Mouse (Mus musculus): ENCODE data around the gene Asgr2. TPM values are rescaled to one million over a fixed set of nuclear protein-coding genes. Genes with fewer than 3 reads are reported as not detected.

Asgr2 gene
- total and polyA plus RNA-seq, 3 experiments, result 0.17 to 0.39 TPM; not detected in 1

GRCm38 (mm10) chr11:70107085-70107484, 14.6 kb downstream of the Asgr2 start:
- H3K9ac ChIP-seq (ENCODE audit: insufficient read depth, low read depth), result no peak overlapping the region
- no peaks in the 10 kb centered on the region for H3K36me3 ChIP-seq (replicated peaks in 1 of 2; ENCODE audit: control insufficient read depth in 1 of 2, insufficient read depth in 1 of 2, low read length in 1 of 2)
- dilution Hi-C loops (cut with MboI; ENCODE audit: extremely low pct_ligation_motif_present, extremely low pct_unique_long_range_greater_than_20kb, low sequenced_read_pairs), result no loop called here
- no peak overlapping the region for H3K4me3 ChIP-seq (replicated peaks in 1 of 3; ENCODE audit: low read depth in 2 of 3, low read length in 2 of 3, poor library complexity in 1 of 3)
- H3K79me2 ChIP-seq (replicated peaks; ENCODE audit: control insufficient read depth, extremely low read depth, insufficient read depth, poor library complexity, severe bottlenecking), result no peaks in the 10 kb centered on the region
- in situ Hi-C loops (cut with MboI; ENCODE audit: low pct_ligation_motif_present, low pct_unique_long_range_greater_than_20kb, low sequenced_read_pairs), result no loop called here
- H3K4me2 ChIP-seq (ENCODE audit: insufficient read depth, low read depth, poor library complexity, severe bottlenecking), result no peak overlapping the region
- peaks cover 5% of the 10 kb centered on the region for H3K27me3 ChIP-seq (replicated peaks)
- no peak for DNase-seq (ENCODE audit: extremely low read depth)
- no peaks in the 10 kb centered on the region; a peak in 1 of 4 replicates for H3K4me1 ChIP-seq (ENCODE audit: control insufficient read depth in 1 of 2, insufficient read depth in 2 of 2)
- no peak overlapping the region for H3K27ac ChIP-seq (ENCODE audit: insufficient read depth, low read depth)
- peaks cover 5% of the 10 kb centered on the region for H3K9me3 ChIP-seq (replicated peaks; ENCODE audit: low read length)
- TF ChIP-seq TBP (conservative IDR thresholded peaks at IDR 0.05; ENCODE audit: low read depth, low read length), result no peak
- TF ChIP-seq ZNF384 (IDR thresholded peaks at IDR 0.05; ENCODE audit: low read depth, low read length), result no peak
- no peak for TF ChIP-seq USF2 (conservative IDR thresholded peaks at IDR 0.05; ENCODE audit: low read depth, low read length)
- no peak for TF ChIP-seq NRF1 (IDR thresholded peaks at IDR 0.05; ENCODE audit: low read depth, low read length)
- no peak for TF ChIP-seq KAT2A (IDR thresholded peaks at IDR 0.05; ENCODE audit: insufficient replicate concordance, low read length)
- no peak for TF ChIP-seq USF1 (IDR thresholded peaks at IDR 0.05; ENCODE audit: low read depth, low read length)
- TF ChIP-seq E2F4 (IDR thresholded peaks at IDR 0.05; ENCODE audit: insufficient replicate concordance, low read depth, low read length), result no peak
- TF ChIP-seq IRF4 (IDR thresholded peaks at IDR 0.05; ENCODE audit: low read depth, low read length), result no peak
- no peak for TF ChIP-seq ELF1 (IDR thresholded peaks at IDR 0.05; ENCODE audit: low read depth, low read length)
- TF ChIP-seq GABPA (IDR thresholded peaks at IDR 0.05; ENCODE audit: insufficient replicate concordance, low read depth, low read length), result no peak
- TF ChIP-seq JUND (conservative IDR thresholded peaks at IDR 0.05; ENCODE audit: low read depth, low read length), result no peak
- TF ChIP-seq POLR2A (IDR thresholded peaks at IDR 0.05; ENCODE audit: low read depth, low read length), result no peak
- no peak for TF ChIP-seq POLR2AphosphoS2 (IDR thresholded peaks at IDR 0.05; ENCODE audit: low read depth, low read length)
- no peak for TF ChIP-seq UBTF (IDR thresholded peaks at IDR 0.05; ENCODE audit: low read depth, low read length)
- no peak for TF ChIP-seq CHD2 (IDR thresholded peaks at IDR 0.05; ENCODE audit: low read length)
- no peak for TF ChIP-seq MAFK (IDR thresholded peaks at IDR 0.05; ENCODE audit: insufficient replicate concordance, low read length)
- no peak for TF ChIP-seq PAX5 (IDR thresholded peaks at IDR 0.05; ENCODE audit: low read length)
- TF ChIP-seq SMC3 (IDR thresholded peaks at IDR 0.05; ENCODE audit: low read depth, low read length), result no peak

- no peaks in the 10 kb centered on the region for H3K36me3 ChIP-seq (replicated peaks in 1 of 2; ENCODE audit: control insufficient read depth in 1 of 2, insufficient read depth in 1 of 2, low read length in 1 of 2)
- in situ Hi-C loops (cut with MboI; ENCODE audit: low pct_ligation_motif_present, low pct_unique_long_range_greater_than_20kb, low sequenced_read_pairs), result no loop called here
- H3K27me3 ChIP-seq (replicated peaks), result peaks cover 18% of the 10 kb centered on the region
- H3K4me2 ChIP-seq (ENCODE audit: insufficient read depth, low read depth, poor library complexity, severe bottlenecking), result no peak overlapping the region
- peak; percentile 52 for DNase-seq (ENCODE audit: extremely low read depth)
- no peak overlapping the region for H3K27ac ChIP-seq (ENCODE audit: insufficient read depth, low read depth)
- H3K9me3 ChIP-seq (replicated peaks; ENCODE audit: low read length), result peaks cover 5% of the 10 kb centered on the region
- no peak overlapping the region for H3K4me3 ChIP-seq (replicated peaks in 1 of 3; ENCODE audit: low read depth in 2 of 3, low read length in 2 of 3, poor library complexity in 1 of 3)
- TF ChIP-seq SMC3 (IDR thresholded peaks at IDR 0.05; ENCODE audit: low read depth, low read length) (peak; percentile 93), UBTF (IDR thresholded peaks at IDR 0.05; ENCODE audit: low read depth, low read length) (no peak), NRF1 (IDR thresholded peaks at IDR 0.05; ENCODE audit: low read depth, low read length) (no peak), CTCF (conservative IDR thresholded peaks at IDR 0.05 in 1 of 2, IDR thresholded peaks at IDR 0.05 in 1 of 2; ENCODE audit: low read depth in 2 of 2, low read length in 2 of 2) (peak; percentile 78 to 87), RAD21 (IDR thresholded peaks at IDR 0.05; ENCODE audit: low read depth, low read length) (peak; percentile 79), ZNF384 (IDR thresholded peaks at IDR 0.05; ENCODE audit: low read depth, low read length) (peak; percentile 31), MYC (IDR thresholded peaks at IDR 0.05; ENCODE audit: low read depth, low read length) (0 out of 2 replicates have a peak, but pooled peaks have one; percentile 38), ZC3H11A (IDR thresholded peaks at IDR 0.05; ENCODE audit: low read depth, low read length) (peak; percentile 37; the same call in 1 of the 2 replicates)
- no peaks in the 10 kb centered on the region for H3K79me2 ChIP-seq (replicated peaks; ENCODE audit: control insufficient read depth, extremely low read depth, insufficient read depth, poor library complexity, severe bottlenecking)
- H3K4me1 ChIP-seq (ENCODE audit: control insufficient read depth in 1 of 2, insufficient read depth in 2 of 2), result peaks cover 0 to 9% of the 10 kb centered on the region in 2 experiments; a peak in 3 of 4 replicates
- dilution Hi-C loops (cut with MboI; ENCODE audit: extremely low pct_ligation_motif_present, extremely low pct_unique_long_range_greater_than_20kb, low sequenced_read_pairs), result no loop called here
- H3K9ac ChIP-seq (ENCODE audit: insufficient read depth, low read depth), result no peak overlapping the region
Observed at GRCm38 (mm10) chr11:70110146-70110545, 17.7 kb downstream of the Asgr2 start.

Measured in CH12.LX (cell line).